Mouse (Mus musculus): ENCODE measurements around the gene Lrrn4cl. TPM values are rescaled to one million over a fixed set of nuclear protein-coding genes. Genes with fewer than 3 reads are reported as not detected.

Lrrn4cl gene
- polyA plus RNA-seq, 1 experiment, result 0.74 TPM

Other genes starting within 250 kb of the Lrrn4cl start
- not detected in 2 replicates for gene Slc22a6, start 232.7 kb upstream of the Lrrn4cl start, polyA plus RNA-seq (2012; rRNA removed)
- gene Chrm1, start 187.0 kb upstream of the Lrrn4cl start, polyA plus RNA-seq (2012; rRNA removed), result 2.7 and 3.2 TPM in 2 replicates
- gene Slc3a2, start 127.4 kb upstream of the Lrrn4cl start, polyA plus RNA-seq (2012; rRNA removed), result 194 and 323 TPM in 2 replicates
- 33.3 and 39.9 TPM in 2 replicates for gene Wdr74, start 114.9 kb upstream of the Lrrn4cl start, polyA plus RNA-seq (2012; rRNA removed)
- not detected in 2 replicates for gene 1700092M07Rik, start 110.0 kb upstream of the Lrrn4cl start, polyA plus RNA-seq (2012; rRNA removed)
- 71.7 and 97.3 TPM in 2 replicates for gene Stx5a, start 109.4 kb upstream of the Lrrn4cl start, polyA plus RNA-seq (2012; rRNA removed)
- 79.1 and 92.6 TPM in 2 replicates for gene Nxf1, start 93.7 kb upstream of the Lrrn4cl start, polyA plus RNA-seq (2012; rRNA removed)
- gene Tmem223, start 79.8 kb upstream of the Lrrn4cl start, polyA plus RNA-seq (2012; rRNA removed), result 107 and 131 TPM in 2 replicates
- 107 and 122 TPM in 2 replicates for gene Tmem179b, start 76.3 kb upstream of the Lrrn4cl start, polyA plus RNA-seq (2012; rRNA removed)
- gene Taf6l, start 64.4 kb upstream of the Lrrn4cl start, polyA plus RNA-seq (2012; rRNA removed), result 7.8 and 8.1 TPM in 2 replicates
- gene Polr2g, start 52.2 kb upstream of the Lrrn4cl start, polyA plus RNA-seq (2012; rRNA removed), result 46.2 and 53.1 TPM in 2 replicates
- gene Zbtb3, start 48.2 kb upstream of the Lrrn4cl start, polyA plus RNA-seq (2012; rRNA removed), result 1.8 TPM in 2 replicates
- gene Ttc9c, start 31.4 kb upstream of the Lrrn4cl start, polyA plus RNA-seq (2012; rRNA removed), result 14.8 and 23.6 TPM in 2 replicates
- gene Hnrnpul2, start 30.8 kb upstream of the Lrrn4cl start, polyA plus RNA-seq (2012; rRNA removed), result 16.3 and 21.8 TPM in 2 replicates
- gene AC129217.1, start 21.0 kb upstream of the Lrrn4cl start, polyA plus RNA-seq (2012; rRNA removed), result 2.4 and 4.4 TPM in 2 replicates
- 79.8 and 82.1 TPM in 2 replicates for gene Bscl2, start 13.3 kb upstream of the Lrrn4cl start, polyA plus RNA-seq (2012; rRNA removed)
- gene Gng3, start 11.6 kb upstream of the Lrrn4cl start, polyA plus RNA-seq (2012; rRNA removed), result 1.4 and 1.6 TPM in 2 replicates
- 82.6 and 86.1 TPM in 2 replicates for gene Ubxn1, start 20.7 kb downstream of the Lrrn4cl start, polyA plus RNA-seq (2012; rRNA removed)
- gene Uqcc3, start 30.2 kb downstream of the Lrrn4cl start, polyA plus RNA-seq (2012; rRNA removed), result 19.7 and 23.4 TPM in 2 replicates
- gene Lbhd1, start 33.0 kb downstream of the Lrrn4cl start, polyA plus RNA-seq (2012; rRNA removed), result 2.2 and 2.3 TPM in 2 replicates
- gene Gm49403, start 33.2 kb downstream of the Lrrn4cl start, polyA plus RNA-seq (2012; rRNA removed), result not detected in 2 replicates
- gene 1810009A15Rik, start 38.1 kb downstream of the Lrrn4cl start, polyA plus RNA-seq (2012; rRNA removed), result 17.7 and 21.0 TPM in 2 replicates
- not detected in 2 replicates for gene Gm49416, start 38.2 kb downstream of the Lrrn4cl start, polyA plus RNA-seq (2012; rRNA removed)
- gene Ints5, start 42.2 kb downstream of the Lrrn4cl start, polyA plus RNA-seq (2012; rRNA removed), result 24.4 and 26.9 TPM in 2 replicates
- 104 and 157 TPM in 2 replicates for gene Ganab, start 47.3 kb downstream of the Lrrn4cl start, polyA plus RNA-seq (2012; rRNA removed)
- 66.6 and 72.2 TPM in 2 replicates for gene B3gat3, start 69.6 kb downstream of the Lrrn4cl start, polyA plus RNA-seq (2012; rRNA removed)
- 6.8 and 8.9 TPM in 2 replicates for gene Rom1, start 78.6 kb downstream of the Lrrn4cl start, polyA plus RNA-seq (2012; rRNA removed)
- gene Eml3, start 78.8 kb downstream of the Lrrn4cl start, polyA plus RNA-seq (2012; rRNA removed), result 24.3 and 32.1 TPM in 2 replicates
- gene Mta2, start 91.1 kb downstream of the Lrrn4cl start, polyA plus RNA-seq (2012; rRNA removed), result 30.6 and 32.3 TPM in 2 replicates
- 13.6 and 18.5 TPM in 2 replicates for gene Tut1, start 103.1 kb downstream of the Lrrn4cl start, polyA plus RNA-seq (2012; rRNA removed)
- 302 and 315 TPM in 2 replicates for gene Eef1g, start 116.3 kb downstream of the Lrrn4cl start, polyA plus RNA-seq (2012; rRNA removed)
- gene Ahnak, start 138.5 kb downstream of the Lrrn4cl start, polyA plus RNA-seq (2012; rRNA removed), result 11.2 and 19.9 TPM in 2 replicates
- gene Scgb1a1, start 237.2 kb downstream of the Lrrn4cl start, polyA plus RNA-seq (2012; rRNA removed), result 0.45 and 1.1 TPM in 2 replicates